Mouse (Mus musculus): ENCODE measurements around the gene Kif20b.

The Kif20b gene

DNA sequence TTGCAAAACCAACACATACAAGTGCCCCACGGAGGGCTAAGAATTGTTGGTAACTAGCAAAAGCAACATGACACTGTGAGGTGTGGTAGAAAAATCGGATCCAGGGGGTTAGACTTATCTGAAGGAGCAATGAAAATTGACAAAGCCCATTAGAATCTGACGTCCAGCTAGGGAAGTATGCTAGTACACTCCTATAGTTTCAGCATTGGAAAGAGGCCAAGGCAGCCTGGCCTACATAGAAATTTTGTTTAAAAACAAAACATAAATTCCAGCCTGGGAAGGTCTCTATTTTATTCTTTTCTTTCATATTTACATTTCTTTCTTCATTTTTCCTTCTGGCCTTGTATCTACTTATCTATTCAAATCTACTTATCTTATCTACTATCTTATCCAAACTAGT, 1.6 kb upstream of the Kif20b start:
- DNase-seq = no peak

GRCm38 (mm10) chr19:34921253-34921651, 909 bp upstream of the Kif20b start:
- DNase-seq = no peak

- no peak for DNase-seq
Observed at GRCm38 (mm10) chr19:34922603-34922963, 422 bp downstream of the Kif20b start.

DNA sequence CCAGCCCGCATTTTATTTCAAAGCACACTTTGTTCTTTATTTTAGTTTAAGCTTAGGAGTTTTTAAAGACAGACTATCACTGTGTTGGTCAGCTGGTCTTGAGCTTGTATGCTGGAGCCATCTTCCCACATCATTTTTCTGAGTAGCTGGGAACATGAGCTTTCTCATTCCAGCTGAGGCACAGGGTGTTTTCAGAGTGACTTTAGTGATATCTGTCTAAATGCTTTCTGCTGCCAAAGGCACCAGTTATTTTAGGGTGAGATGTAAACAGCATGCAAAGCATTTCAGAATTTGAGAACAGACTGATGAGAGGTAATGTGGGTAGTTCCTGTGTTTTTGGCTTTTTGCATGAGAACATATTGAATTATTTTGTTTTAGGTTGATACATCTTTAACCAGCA, 25.0 kb downstream of the Kif20b start:
- DNase-seq = no peak

GRCm38 (mm10) chr19:34953842-34954541, 31.8 kb downstream of the Kif20b start:
- DNase-seq = no peak

- no peak for DNase-seq
Observed at GRCm38 (mm10) chr19:34959369-34959768, 37.2 kb downstream of the Kif20b start.

DNA sequence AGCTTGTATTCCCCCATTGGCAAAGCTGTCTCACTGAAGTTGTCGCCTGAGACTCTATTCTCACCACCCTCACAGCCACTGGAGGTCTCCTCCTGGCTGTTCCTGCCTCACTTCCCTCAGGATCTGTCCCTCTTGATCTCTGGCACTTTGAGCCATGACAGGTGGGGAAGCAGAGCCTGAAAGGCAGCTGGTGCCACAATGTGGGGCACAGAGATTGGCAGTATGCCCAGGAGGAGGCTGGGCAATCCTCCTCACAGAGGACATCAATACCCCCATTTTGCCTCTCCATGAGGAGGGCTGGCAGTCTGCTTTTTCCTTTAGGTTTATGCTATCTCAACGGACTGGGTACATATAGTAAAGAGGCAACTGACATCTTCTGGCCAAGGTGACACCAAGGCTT, 62.6 kb downstream of the Kif20b start:
- DNase-seq = no peak

DNA sequence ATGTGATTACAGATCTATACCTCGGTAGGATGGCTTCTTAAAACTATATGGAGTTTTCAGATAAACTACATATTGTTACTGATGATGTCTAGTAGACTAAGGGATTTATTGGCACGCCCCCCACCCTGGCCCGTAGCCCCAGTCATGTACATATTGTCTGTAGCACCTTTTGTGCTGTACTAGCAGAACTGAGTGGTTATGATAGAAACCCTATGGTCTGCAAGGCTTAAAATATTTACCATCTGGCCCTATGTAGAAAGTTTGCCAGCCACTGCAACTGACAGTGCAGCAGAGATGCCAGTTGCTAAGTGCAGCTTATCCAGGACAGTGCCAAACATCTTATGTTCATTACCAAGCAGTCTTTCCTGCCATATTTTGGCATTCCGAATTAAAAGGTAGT, 68.3 kb downstream of the Kif20b start:
- DNase-seq = no peak

DNA sequence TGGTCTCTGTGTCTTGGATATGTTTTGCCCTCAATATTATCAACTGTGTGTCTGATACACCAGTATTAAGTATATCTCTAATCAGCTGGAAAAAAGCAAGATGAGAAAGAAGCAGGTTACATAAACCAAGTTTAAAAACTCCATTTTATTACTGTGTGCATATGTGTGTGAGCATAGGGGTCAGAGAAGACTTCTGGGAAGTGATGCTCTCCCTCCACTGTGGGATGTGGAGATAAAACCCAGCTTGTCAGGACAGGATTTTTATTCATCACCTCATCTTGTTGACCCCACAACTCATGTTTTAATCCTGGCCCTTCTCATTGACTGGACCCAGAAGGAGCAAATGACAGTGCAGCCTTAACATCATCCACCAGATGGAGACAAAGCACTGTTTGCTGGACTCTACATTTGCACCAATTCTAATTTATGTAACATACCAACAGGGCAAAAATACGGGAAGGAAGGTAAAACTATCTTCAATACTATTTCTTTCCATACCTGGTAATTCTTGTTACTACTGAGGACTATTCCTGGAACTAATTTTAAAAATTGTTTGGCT, 70.9 kb downstream of the Kif20b start:
- DNase-seq = peak in 1 of 2 experiments; percentile 34

DNA sequence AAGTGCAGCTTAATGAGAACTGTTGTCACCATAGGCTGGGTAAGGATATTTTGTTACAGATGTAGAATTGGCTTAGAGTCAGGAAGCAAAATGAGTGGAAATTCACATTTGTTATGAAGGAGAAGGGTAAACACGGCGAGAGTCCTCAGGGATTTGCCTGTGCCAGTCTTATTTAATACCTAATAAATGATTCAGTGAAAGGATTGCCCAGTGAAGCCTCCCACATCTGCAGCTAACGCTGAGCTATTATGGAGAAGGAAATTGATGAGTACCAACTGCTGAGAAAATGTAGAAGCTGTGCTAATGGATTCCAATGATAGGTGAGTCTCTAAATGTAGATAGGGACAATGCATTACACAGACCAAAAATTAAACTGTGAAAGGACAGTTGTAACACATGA, 92.9 kb downstream of the Kif20b start:
- DNase-seq = no peak

DNA sequence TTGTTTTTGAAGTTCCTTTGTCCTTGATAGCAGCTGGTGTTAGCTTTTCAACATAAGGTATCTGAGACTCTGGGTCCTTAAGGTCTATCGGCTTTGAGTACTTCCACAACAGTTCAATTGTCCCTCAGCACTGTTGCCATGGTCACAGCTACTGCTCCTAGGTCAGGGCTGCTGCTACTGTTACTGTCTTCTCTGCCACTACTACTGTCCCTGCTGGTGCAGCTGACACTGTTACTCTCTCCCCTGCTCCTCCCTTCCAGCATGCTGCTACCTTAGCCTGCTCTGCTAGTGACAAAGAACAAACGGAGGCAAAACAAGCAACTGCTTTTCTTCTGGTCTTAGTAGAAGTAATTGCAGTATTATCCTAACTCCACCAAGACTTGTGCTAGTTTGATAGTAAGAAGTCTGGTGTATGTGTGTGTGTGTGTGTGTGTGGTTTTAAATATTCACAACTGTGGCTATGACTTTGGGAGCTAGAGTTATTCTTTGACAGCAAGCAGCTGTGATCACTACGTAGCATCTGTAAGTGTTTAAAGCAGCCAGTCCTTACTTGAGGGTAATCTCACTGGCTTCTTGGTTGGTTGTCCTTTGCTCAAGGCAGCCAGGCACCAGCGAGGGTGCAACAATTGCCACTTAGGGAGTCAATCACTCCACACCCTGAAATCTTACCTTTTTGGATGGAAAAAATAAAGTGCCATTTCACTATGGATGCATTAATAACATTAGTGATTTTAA, 95.5 kb downstream of the Kif20b start:
- no peak for DNase-seq

GRCm38 (mm10) chr19:35018209-35018581, 96.0 kb downstream of the Kif20b start:
- no peak for DNase-seq
